Mouse (Mus musculus) urinary bladder, postnatal 10 days (tissue): ENCODE results near the gene Gm49355.
"Not testable (repeated sequence)": the region's sequence is repeated elsewhere in the genome, so short reads cannot be mapped to it uniquely, and the experiment has no call there.

Experiments used
- DNase-seq: peaks from one replicate; pipeline ENCODE4 v3.0.0; 2022; ENCODE audit warnings: low spot score

Gene Gm49355

DNA sequence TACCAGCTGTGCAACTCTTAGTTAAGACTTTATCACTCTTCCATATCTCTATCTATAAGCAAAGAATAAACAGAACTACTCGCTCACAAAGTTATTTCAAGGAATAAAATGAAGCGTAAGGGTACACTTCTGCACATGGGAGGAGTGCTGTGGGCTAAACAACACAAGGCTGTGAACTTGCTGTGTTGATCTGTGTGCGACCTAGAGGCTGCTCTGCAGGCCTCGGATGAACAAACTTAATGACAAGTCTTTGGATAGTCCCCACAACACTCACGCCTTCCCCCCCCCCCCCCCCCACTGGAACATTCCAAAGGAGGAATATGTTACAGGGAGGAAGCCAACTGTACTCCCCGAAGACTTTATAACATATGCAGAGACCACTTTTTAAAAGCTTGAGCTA is at the start of gene Gm49355:
TSS of gene Gm49355 (plus strand) at position 336 of the 400 bp plus-strand sequence.
- DNase-seq = no peak

DNA sequence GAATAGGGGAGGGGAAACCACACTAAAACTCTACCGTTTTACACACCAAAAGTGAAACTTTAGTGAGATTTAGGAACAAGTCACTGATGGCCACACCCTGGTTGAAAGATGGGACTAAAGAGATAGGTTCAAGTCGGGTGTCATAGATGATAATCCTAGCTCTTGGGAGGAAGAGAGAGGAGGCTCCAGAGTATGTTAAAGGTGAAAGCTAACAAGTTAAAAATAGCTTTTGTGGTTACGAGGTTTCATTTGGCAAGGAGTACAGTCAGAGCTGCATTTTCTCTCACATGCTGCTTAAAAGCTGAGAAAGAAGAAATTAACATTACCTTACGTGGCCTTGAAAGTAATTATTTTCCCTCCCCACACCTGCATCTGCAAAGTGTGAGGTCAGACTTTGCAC is 40.0 kb upstream of the Gm49355 start:
- no peak for DNase-seq

DNA sequence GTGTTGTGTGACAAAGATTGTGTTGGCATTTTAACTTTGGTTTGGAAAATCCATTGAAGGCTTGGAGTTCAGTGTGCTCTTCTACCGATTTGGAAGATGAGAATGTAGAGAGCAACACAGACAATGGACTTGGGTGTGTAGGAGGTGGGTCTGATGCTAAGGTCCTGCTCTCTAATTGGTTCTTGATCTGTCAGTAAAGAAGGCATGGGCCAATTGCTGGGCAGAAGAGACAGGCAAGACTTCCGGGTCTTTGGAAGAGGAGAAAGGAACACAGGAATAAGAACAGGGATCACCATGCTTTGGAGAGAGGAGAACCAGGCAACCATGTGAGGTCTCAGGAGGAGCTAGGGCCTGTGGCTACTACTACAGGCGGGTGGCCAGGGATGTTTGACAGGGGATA is 7.7 kb upstream of the Gm49355 start:
- DNase-seq = no peak

DNA sequence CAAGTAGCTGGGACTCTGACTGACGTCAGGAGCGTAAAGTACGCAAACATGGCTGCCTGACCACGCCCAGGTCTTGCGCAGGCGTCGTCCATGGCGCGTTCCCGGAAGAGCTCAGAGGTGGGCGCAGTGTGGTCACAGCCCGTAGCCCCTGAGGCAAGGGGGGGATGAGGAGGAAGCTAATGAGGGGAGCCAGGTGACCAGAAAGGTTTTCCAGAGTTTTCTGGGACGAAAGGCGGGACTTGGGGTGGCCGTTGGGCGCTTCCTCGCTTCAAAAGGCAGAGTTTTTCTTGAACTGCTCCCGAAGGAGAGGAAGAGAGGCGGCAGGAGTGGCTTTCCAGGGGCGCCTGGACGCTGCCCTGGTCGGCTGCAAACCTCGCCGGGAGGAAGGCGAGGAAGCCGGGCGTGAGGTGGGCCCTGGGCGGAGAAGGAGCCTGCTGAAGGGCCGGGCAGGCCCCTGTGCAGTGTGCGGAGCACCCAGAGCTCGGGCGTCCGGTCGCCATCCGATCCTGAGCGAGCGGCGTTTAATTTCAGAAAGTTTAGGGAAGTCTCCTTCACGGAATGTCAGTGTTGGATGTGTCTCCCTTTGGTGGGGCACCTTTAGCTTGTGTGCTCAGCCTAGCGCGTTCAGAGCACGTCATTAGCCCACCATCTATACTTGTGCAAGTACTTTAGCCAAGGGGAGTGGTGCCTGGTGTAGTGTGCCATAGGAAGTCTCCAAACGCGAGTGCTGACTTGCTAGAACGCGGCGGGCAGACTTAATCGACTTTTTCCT is 551 bp downstream of the Gm49355 start, which contains the start of gene 3830406C13Rik:
TSS of gene 3830406C13Rik (plus strand) at position 33 of the 772 bp plus-strand sequence.
- peak; percentile 45 for DNase-seq

DNA sequence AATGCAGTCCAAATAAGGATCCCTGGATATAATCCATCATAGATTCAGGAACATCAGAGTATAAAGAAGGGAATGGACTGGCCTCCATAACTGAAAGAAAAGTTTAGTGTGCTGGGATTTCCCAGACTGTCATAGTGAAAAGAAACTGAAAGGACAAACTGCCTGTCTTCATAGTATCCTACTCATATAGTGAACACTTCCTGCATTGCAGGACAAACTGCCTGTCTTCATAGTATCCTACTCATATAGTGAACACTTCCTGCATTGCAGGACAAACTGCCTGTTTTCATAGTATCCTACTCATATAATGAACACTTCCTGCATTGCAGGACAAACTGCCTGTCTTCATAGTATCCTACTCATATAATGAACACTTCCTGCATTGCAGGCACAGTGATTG is 6.0 kb downstream of the Gm49355 start:
- not testable (repeated sequence) for DNase-seq

DNA sequence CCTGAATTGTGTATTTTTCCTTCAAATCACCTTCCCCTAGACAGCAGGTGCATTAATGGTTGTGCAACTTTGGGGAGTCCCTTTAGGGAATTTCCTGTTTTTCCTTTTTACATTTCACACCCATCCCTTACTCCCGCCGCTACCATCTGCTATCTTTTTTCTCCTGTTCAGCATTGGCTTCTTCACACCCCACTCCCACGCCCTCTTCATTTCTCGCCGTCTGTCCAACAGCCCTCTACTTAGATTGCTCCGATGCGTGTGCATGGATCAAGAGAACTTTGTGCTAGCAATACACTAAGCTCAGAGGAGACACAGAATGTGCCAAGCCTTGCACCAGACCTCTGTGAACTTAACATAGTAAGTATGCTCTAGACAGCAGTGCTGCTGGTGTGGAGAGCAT is 12.6 kb downstream of the Gm49355 start:
- DNase-seq = no peak

DNA sequence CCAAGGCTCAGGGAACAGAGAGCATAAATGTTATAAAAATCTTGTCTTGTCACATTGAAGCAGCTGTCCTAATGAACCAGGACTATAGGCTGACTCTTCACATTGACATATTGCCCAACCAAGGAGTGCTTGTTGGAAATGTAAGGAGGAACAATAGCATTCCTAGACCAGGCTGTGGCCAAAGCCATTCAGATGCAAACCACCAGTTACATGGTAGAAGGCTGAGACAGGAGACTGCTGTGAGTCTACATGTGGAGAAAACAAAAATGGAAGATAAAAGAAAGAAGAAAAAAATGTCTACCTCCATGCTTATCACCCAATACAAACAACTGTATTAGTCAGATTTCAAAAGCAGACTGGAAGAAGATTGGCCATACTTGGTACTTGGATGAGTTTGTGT is 15.4 kb downstream of the Gm49355 start:
- no peak for DNase-seq

DNA sequence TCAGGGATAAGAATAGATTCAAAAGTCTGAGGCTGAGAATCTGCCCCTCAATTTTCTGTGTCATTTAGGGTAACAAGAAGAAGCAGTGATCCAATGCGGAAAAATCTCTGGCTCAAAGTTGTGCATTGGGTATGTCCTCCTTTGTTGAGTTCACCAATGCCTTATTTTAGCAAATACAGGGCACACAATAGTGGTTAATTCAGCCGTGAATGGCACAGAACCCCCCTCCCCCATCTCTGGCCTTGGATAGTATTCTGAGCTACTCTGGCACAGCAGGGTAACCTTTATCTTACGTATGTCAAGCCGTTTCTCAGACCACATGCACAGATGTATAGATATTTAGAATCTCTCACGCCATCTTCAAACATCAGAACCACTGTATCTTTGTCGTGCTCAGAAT is 15.9 kb downstream of the Gm49355 start:
- DNase-seq = no peak

DNA sequence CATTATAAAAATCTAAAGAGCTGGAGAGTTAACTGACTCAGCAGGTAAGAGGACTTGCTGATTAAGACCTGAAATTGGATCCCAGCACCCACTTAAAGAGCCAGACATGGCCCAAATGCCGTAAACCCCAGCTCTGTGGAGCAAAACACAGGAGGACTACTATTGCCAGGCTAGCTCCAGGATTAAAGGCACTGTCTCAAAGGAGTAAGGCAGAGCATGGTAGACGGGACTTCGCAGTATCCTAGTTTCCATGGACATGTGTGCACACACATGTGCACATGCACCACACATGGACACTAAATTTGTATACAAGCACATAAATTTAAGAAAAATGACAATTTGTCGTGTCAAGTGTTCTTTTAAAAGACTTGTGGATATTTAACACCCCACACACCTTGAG is 16.5 kb downstream of the Gm49355 start:
- no peak for DNase-seq

DNA sequence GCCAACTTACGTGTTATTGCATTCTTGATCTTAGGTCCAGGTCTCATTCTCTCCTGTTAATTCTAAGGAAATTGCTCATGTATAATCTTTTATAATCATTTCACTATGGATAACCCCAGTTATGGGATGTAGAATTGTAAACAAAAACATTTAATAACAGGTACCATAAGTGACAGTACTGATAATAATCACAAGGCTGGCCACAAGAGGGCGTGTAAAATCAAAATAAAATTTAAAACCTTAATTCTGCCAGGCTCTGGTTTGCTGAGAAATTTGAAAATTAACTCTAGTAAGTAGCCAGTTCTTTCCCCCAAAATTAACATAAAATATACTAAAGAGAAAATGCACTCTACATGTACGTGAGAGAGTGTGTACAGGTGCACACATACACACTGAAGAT is 16.9 kb downstream of the Gm49355 start:
- no peak for DNase-seq

DNA sequence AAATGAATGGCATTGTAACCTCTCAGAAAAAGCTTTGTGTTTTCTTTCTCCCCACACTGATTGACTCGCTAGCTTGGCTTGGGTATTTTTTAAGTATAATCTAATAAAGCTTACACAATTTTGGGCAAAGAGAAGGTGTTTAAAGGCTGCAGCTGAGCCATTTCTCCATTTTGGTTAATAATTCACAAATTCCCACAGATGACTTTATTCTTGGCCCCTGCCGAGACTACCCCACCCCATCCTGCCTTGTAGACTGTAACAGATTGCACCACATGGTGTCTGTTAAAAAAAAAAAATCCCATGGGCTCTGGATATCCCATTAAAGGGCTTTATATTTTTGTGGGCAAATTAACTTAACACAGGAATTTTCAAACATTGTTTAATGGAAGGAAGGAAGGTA is 19.3 kb downstream of the Gm49355 start:
- no peak for DNase-seq

DNA sequence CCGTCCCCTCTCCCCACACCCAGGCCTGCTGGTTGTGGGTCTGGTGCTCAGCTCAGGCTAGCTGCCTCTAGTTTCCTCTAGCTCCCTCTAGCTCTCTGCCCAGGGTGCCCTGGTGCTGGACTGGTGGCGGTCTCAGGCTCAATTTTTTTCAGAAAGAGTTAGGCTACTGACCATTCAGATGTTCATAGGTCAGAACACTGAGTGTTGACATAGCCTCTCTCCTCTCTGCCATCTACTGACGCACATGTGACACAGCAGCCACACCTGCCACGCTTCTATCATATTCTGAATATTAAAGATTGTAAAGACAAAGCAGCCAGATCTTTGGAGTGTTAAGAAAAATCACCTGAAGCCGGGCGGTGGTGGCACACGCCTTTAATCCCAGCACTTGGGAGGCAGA is 49.8 kb downstream of the Gm49355 start:
- no peak for DNase-seq

DNA sequence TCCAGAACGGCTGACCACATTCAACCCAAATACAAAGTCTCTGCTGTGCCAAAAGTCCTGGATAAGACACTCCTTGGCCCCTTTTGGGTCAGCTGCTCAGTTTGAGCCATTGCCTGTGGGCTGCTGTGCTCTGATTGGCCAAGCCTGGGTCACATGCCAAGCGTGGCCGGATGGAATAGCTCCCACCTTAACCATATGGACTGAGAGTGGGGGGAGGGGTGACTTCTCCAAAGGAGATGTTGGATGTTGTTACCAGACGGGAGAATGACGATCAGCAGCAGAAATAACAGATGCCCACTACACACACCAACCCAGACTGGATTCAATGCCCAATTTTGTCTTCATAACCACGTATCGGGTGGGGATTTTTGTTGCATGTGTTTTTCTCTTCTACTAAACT is 51.1 kb downstream of the Gm49355 start:
- DNase-seq = no peak

DNA sequence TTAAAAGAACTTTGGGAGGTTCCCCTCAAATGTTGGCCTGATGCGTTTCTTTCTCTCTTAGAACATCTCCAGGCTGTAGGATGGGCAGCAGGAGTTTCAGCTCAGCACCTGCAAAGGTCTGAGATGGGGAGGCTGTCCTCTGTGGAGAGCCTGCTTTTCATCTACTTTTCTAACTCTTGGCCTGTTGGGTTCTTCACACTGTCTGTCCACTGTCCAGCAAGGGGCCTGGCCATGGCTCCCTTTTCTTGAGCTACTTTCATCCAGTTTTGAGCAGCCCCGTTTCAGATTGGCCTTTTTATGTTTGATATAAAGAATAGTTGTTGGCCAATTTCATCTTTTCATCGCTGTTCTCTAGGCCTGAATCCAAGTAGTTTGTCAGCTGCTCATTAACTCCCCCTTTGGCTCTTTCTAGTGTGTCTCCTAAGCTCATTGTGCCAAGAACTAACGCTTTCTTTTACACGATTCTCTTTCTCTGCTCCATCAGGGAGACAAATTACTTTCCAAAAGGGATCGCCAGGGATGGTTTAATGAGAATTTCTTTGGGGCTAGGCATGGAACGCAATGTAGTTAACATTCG is 53.7 kb downstream of the Gm49355 start:
- DNase-seq = no peak

DNA sequence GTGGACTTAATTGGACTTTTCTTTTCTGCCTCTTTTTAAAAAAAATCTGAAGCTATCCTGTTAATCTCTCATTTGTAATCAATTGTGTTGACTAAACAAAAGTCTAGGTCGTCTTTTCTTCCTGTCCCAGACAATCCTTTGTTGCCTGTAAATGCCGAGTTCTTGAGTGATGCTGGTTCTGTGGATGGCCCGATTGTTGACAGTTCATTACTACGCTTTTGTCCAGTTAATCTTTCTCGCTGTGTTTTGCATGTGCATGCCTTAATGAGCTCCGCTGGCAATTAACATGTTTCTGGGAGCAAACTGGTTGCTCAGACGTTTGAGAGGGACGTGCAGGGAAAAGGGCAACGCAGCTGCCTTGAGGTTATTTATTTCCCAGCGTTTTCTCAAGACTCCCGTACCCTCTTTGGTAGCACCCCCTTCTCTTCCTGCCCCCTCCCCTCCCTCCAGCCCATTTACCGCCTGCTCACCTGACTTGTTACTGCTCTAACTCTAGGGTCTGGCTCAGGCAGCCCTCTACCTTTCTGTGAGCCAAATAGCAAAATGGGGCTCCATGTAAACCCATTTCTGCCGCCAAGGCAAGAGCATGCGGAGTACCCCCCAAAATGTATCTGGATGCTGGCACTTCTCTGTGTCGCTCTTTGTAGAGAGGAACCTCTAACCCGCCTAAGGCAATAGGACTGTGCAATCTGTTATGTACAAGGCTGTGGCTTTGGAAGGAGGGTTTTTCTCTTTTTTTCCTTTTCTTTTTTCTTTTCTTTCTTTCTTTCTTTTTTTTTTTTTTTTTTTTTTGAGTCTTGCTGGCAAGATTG is 54.4 kb downstream of the Gm49355 start:
- no peak for DNase-seq

DNA sequence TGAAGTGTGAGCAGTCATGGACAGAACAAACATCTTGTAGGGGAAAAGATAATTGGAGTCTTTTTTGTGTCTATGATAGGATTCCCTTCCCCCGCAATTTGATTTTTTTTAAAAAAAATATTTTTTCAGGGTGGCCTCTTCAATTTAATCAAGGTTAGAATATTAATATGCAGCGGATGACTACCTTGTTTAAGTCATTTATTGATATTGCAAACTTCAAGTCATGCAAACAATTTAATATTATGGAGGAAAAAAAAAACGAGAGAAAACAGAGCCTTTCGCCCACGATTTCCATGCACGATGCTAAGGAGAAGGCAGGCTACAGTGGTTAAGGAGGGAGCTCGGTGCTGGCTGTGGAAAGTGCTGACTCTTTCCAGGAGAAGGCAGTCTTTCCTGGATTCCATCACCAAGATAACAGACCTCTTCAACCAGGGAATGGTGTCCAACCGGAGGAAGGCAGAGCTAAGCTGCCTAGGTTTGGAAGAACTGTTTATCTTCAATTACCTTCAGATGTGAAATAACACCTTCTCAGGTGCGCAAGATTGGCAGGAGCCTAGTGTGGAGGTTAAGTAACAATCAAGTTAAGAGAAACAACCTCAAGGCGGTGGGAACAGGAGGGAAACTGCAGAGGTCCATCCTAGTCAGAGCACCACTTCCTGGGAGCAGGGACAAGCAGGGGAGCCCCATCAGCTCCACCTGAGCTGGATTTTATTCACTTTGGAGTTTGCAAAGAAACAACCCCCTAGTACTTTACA is 55.2 kb downstream of the Gm49355 start:
- DNase-seq = no peak

DNA sequence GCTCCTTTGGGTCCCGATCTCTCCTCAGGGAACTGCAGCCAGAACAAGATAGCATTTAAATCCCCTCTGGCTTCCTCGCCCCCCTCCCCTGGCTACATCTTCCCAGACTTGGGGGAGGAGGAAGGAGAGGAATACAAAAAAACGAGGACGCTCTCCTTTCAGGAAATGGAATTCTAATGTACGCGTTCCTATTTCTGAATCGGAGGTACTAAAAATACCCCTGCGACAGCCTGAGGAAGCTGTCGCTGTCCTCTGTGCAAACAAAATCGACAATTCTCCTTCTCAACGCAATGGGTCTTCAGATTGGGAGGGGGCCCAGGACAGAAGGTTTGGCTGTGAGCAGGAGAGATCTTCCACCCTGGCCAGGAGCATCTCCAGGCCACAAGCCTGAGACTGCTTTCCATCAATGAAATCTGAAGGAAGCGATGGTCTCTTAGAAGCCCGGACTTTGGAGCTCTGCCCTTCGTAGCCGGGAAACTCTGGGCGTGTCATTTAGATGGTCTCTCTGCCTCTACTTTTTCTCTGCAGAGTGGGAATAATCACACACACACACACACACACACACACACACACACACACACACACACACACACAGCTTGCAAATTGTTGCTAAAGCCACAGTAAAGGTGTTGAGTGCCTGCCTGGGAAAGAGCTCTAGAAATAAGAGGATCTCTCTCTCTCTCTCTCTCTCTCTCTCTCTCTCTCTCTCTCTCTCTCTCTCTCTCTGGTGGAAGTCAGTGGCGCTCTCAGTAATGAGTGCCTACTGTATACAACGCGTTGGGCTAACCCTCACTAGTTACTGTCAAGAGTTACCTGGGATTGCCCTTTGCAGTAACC is 56.7 kb downstream of the Gm49355 start:
- DNase-seq = no peak

DNA sequence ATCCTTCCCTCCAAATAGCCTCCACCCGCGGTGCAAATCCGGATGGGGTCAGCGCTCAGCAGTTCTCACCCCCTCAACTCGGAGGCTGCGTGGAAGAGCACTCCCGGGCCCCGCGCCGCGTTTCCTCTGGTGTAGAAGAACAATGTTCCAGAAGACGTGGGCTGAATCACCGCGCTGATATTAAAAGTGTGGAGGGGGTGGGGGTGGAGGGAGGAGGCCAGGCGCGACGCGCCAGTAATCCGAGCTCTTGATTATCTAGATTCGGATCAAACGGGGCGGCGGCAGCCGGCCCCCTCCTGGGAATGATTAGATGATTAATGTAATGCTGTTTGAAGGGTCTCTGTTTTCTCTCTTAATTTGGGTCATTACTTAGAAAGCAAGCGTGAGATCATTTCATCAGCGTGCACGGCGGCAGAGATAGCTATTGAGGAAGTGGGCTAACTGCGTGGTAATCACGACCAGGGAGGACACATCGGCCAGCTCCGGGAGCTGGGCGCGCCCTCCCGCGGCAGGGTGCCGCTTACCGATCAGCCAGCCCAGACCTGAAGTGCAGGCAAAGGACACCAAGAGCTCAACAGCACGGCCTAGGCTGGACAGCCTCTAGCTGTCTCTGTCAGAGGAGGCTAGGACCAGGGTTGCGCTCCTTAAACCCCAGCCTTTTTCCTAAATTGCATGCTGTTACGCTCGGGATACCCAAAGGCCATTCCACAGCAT is 57.5 kb downstream of the Gm49355 start:
- no peak for DNase-seq

DNA sequence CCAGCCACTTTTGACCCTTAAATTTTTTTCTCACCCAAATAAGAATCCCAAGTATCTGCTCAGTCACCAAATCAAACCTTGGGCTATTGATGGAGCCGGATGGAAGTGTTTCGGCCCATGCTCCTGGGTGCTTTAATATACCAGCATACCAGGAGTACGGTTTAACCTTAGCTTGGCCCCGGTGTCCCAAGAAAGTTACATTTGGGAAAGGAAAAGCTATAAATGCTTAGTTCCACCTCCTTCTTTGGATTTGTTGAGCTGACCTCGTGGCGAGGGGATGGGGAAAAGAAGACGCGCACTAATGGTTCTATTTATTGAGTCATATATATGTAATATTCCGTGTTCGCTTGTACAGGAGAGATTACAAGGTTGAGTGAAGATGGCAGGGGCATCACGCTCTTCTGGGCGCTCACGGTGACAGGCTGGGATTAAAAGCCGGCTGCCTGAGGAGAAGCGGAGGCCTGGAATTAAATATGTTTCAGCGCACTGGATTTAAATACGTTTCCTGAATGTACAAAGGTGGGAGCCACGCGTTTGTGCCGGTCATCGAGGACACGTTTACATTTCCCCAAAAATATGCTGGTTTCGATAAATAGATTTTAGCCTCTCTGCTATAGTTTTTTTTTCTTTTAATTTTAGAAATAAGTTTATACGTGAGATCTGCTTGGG is 58.1 kb downstream of the Gm49355 start:
- no peak for DNase-seq

DNA sequence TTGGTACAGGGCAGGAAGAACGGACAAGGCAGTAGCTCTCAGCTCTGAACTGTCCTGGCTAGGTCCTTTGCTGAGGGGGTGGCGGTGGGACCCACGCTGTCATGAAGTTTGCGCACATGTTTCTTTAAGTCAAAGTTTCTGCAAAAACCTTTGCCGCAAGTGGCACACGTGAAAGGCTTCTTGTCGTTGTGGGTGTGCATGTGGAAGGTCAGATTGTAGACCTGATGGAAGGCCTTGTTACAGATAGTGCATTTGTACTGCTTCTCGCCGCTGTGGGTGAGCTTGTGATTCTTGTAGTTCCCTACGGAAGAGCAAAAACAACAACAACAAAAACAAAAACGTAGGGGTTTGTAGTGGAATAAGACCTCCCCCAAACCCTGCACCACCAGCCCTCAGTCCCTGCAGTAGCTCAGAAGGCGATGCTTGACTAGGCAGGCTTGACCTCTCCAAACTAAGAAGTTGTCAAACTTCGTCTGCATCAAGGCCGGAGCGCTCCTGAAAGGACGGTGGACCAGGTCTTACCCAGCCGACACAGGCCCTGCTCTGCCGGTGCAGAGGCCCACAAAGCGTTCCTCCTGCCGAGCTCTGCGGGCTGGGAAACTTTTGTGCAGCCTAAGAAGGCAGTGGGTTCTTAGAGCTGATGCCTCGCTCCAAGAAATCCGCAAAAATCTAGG is 58.8 kb downstream of the Gm49355 start:
- DNase-seq = no peak
